Mouse (Mus musculus) heart, embryonic 11.5 days (tissue): Measurements from ENCODE around the gene Syne1. TPM values are rescaled to one million over a fixed set of nuclear protein-coding genes. Genes with fewer than 3 reads are reported as not detected.

Source experiments
- ATAC-seq: fragments of 200-750 bp; cut with Nextera tagmentation; replicated peaks from 2 replicates; pipeline ENCODE4 v1.8.0; 2017; ENCODE audit warnings: moderate library complexity; ENCODE audit not compliant: insufficient number of reproducible peaks, low FRiP score, low TSS enrichment
- H3K27ac ChIP-seq: fragments of 300-500 bp; sonication (generic); 2 replicates; pipeline ENCODE4 v1.5.1; 2014; ENCODE audit warnings: mild to moderate bottlenecking, low read depth, low read length
- H3K27me3 ChIP-seq: fragments of 300-500 bp; sonication (generic); 2 replicates; pipeline ENCODE4 v1.6.1; 2014; ENCODE audit warnings: mild to moderate bottlenecking, low read length, mixed read lengths; ENCODE audit not compliant: control insufficient read depth, insufficient read depth
- H3K36me3 ChIP-seq: fragments of 300-500 bp; sonication (generic); 2 replicates; pipeline ENCODE4 v1.6.1; 2014; ENCODE audit warnings: mild to moderate bottlenecking, low read length, moderate library complexity, mixed read lengths; ENCODE audit not compliant: control insufficient read depth, insufficient read depth
- H3K4me1 ChIP-seq: fragments of 300-500 bp; sonication (generic); 2 replicates; pipeline ENCODE4 v1.6.1; 2014; ENCODE audit warnings: low read length; ENCODE audit not compliant: control insufficient read depth, insufficient read depth
- H3K4me2 ChIP-seq: fragments of 300-500 bp; sonication (generic); 2 replicates; pipeline ENCODE4 v1.6.1; 2014; ENCODE audit warnings: mild to moderate bottlenecking, moderate library complexity
- H3K4me3 ChIP-seq: fragments of 300-500 bp; sonication (generic); 2 replicates; pipeline ENCODE4 v1.5.1; 2014; ENCODE audit warnings: low read depth, low read length
- H3K9ac ChIP-seq: fragments of 300-500 bp; sonication (generic); 2 replicates; pipeline ENCODE4 v1.6.1; 2014; ENCODE audit warnings: mild to moderate bottlenecking, low read depth, low read length, moderate library complexity
- H3K9me3 ChIP-seq: fragments of 300-500 bp; sonication (generic); replicated peaks from 2 replicates; pipeline ENCODE4 v1.6.1; 2016; ENCODE audit warnings: low read length; ENCODE audit not compliant: control insufficient read depth
- WGBS: fragments of 180-500 bp; shearing (Covaris S2); extraction: QIAGEN DNeasy Blood & Tissue Kit; methylation state at CpG from one replicate; pipeline ENCODE4 v1.1.7; 2014; ENCODE audit not compliant: insufficient replicate concordance; 5-methylcytosine and 5-hydroxymethylcytosine counted together
- polyA plus RNA-seq: library from polyadenylated mRNA; unstranded; fragments of >200 nt; fragmentation: Nextera tagmentation; extraction: Ambion mirVana; gene quantifications from 2 replicates; pipeline ENCODE4 v1.2.1, GENCODE M21; 2014

Syne1 gene
- polyA plus RNA-seq, 1 experiment from 2014 or later = 18.2 TPM

DNA sequence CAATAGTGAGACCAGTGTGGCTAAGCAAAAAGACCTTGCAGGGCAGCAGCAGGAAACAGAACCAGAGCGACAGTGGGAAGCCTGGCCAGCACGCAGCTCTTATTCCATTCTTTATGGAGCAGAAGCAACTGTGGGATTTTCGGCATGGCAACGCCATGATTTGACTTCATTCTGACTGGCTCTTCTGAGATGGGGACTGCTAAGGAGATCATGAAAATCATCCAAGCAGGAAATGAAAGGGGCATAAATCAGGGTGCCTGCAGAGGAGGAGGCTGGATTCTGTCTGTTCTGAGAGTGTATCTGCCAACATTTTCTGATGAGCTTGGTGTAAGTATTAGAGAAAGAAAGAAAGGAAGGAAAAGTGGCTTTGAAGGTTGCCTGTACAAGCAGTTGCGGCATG lies 435.1 kb downstream of the Syne1 start:
- H3K27ac ChIP-seq = no peak overlapping the region
- no peak overlapping the region for H3K9ac ChIP-seq
- 86% methylated on average over 5 of the region's 5 CpGs for WGBS
- H3K36me3 ChIP-seq = peaks cover 13% of the 10 kb centered on the region
- ATAC-seq = no peak
- no peaks in the 10 kb centered on the region for H3K4me1 ChIP-seq
- no peak overlapping the region for H3K4me3 ChIP-seq
- no peaks in the 10 kb centered on the region; the same call in 1 of the 2 replicates for H3K9me3 ChIP-seq
- H3K4me2 ChIP-seq = no peak overlapping the region
- no peaks in the 10 kb centered on the region for H3K27me3 ChIP-seq

DNA sequence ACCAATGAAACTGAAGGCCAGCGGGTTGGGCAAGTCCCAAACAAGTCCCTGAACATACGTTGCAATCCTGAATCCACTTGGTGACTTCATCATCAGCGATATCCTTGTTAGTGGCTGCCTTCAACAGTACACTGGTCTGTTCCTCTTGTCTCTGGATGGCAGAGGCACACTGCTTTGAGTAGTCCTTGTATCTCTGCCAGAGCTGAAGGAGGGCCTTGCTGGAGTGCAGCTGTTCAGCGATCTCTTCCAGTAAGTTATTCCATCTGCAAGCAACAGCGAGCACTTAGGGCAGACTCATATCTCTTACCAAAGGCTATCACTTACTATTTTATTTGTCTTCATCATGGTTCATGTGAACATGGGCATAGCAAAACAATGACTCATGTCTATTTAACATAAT lies 440.5 kb downstream of the Syne1 start:
- Histone ChIP-seq H3K27ac (no peak overlapping the region), H3K4me3 (no peak overlapping the region), H3K4me2 (no peak overlapping the region), H3K9ac (no peak overlapping the region), H3K27me3 (no peaks in the 10 kb centered on the region), H3K36me3 (peaks cover 23% of the 10 kb centered on the region), H3K9me3 (no peaks in the 10 kb centered on the region; the same call in 1 of the 2 replicates), H3K4me1 (no peaks in the 10 kb centered on the region)
- no peak for ATAC-seq
- WGBS = 80% methylated on average over 5 of the region's 5 CpGs

DNA sequence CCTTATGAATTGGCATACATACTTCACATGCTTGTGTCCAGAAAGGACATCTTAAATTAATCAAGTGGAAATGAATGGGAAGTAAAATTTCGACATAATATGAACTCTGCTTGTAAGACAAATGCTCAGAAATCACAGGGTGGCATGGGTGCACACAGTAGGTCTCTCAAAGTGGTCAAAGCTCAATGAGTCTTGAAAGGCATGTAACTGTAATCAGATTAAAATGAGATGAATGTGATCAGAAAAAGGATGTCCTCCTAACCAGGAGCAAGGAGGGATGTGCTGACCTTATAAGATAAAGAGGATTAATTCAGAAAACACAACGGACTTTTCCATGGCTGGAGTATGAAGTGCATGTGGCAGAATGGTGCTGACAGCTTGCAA lies 453.5 kb downstream of the Syne1 start:
- Histone ChIP-seq H3K9ac (no peak overlapping the region), H3K27me3 (no peaks in the 10 kb centered on the region), H3K36me3 (peaks cover 11% of the 10 kb centered on the region; the same call in 1 of the 2 replicates), H3K4me2 (no peak overlapping the region), H3K27ac (no peak overlapping the region), H3K4me3 (no peak overlapping the region), H3K4me1 (no peaks in the 10 kb centered on the region), H3K9me3 (no peaks in the 10 kb centered on the region)
- ATAC-seq = no peak
- 70% methylated on average over 2 of the region's 2 CpGs for WGBS

DNA sequence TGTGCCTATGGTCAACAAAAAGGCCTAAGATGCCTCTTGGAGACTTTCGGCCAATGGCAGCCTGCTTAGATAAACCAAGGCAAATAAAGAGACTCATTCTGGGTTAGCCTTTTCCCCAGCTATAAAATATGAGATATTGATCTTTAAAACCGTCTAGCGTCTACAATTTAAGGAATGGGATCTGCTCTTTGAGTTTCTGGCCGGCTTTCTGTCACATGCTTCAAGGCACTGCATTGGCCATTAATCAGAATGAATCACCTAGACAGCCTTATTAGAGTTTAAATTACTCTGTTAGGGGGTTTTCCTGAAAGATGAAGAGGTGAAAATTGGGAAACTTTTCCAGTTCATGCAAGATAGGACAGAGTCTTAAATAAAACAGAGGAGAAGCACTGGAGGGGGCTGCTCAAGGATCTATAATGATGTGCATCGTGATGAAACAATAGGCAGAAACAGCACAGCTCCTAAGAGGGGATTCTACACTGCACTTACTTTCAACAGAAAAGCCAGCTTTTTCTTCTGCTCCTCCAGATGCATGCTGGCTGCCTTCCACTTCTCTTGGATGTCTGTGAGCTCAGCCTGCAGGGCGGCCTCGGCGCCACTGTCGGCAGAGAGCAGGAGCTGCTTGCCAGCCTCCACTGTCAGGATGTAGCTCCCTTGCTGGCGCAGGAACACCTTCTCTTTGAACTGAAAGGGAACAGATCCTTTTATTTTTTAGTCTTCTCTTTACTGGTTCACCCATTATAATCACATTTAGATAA lies 454.1 kb downstream of the Syne1 start:
- no peak overlapping the region for H3K4me2 ChIP-seq
- H3K36me3 ChIP-seq = peaks cover 11% of the 10 kb centered on the region; the same call in 1 of the 2 replicates
- 78% methylated on average over 10 of the region's 10 CpGs for WGBS
- H3K9ac ChIP-seq = no peak overlapping the region
- ATAC-seq = no peak
- H3K27ac ChIP-seq = no peak overlapping the region
- H3K9me3 ChIP-seq = no peaks in the 10 kb centered on the region
- no peak overlapping the region for H3K4me3 ChIP-seq
- no peaks in the 10 kb centered on the region for H3K4me1 ChIP-seq
- no peaks in the 10 kb centered on the region for H3K27me3 ChIP-seq

DNA sequence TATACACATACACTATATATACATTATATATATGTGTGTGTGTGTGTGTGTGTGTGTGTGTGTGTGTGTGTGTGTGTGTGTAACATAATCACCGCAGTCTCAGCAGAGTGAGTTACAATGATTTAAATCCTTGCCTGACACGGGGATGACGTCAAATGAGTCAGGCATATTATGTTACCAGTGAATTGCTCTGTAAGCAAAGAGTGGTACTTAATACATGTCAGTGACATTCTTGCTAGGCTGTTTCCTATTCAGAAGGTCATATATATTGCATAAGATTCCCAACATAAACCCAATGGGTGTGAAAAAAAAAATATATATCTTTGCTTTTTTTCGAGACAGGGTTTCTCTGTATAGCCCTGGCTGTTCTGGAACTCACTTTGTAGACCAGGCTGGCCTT lies 462.1 kb downstream of the Syne1 start:
- H3K4me1 ChIP-seq = no peaks in the 10 kb centered on the region
- no peak overlapping the region for H3K9ac ChIP-seq
- H3K4me2 ChIP-seq = no peak overlapping the region
- no peaks in the 10 kb centered on the region for H3K9me3 ChIP-seq
- no peak for ATAC-seq
- H3K4me3 ChIP-seq = no peak overlapping the region
- 96% methylated on average over 4 of the region's 4 CpGs for WGBS
- H3K36me3 ChIP-seq = no peaks in the 10 kb centered on the region
- no peak overlapping the region for H3K27ac ChIP-seq
- H3K27me3 ChIP-seq = no peaks in the 10 kb centered on the region

DNA sequence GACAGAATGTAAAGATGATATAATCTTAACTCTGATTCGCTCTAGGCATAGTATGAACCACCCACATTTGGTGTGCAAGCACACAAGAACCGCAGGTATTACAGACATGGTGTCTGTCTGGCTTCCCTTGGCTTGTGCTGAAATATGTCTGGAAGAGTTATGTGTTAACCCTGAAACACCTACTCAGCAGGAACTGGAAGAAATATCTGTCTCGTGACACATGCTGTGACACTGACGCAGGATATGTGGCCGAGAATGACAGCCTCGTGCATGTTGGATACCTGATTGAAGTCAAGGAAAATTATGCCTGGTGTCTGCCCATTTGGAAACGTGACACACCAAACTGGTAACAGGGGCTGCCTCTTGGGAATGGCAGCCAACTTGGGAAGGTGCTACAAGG lies 463.9 kb downstream of the Syne1 start:
- ATAC-seq = no peak
- Histone ChIP-seq H3K4me1 (no peaks in the 10 kb centered on the region), H3K36me3 (no peaks in the 10 kb centered on the region), H3K27ac (no peak overlapping the region), H3K4me3 (no peak overlapping the region), H3K9ac (no peak overlapping the region), H3K4me2 (no peak overlapping the region), H3K27me3 (no peaks in the 10 kb centered on the region), H3K9me3 (no peaks in the 10 kb centered on the region)
- WGBS = 86% methylated on average over 7 of the region's 7 CpGs

DNA sequence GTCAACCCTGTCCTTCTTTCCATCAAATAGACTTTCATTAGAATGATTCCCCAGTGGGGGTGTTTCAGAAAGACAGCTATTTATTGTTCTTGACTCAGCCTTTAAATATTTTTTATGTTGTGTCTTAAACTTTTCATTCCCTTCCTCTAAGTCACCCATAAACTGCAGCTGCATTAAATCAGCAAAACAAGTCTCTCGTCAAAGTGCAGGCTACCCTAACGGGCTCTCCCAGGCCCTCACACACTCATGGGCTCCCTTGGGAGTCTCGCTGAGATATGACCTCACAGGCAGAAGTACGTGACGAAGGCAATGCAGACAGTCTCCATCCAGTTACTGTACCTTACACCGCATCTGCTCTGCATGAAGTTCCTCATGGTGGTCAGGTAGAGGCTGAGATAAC lies 465.0 kb downstream of the Syne1 start:
- Histone ChIP-seq H3K27ac (no peak overlapping the region), H3K9me3 (no peaks in the 10 kb centered on the region), H3K4me1 (no peaks in the 10 kb centered on the region), H3K36me3 (no peaks in the 10 kb centered on the region), H3K4me2 (no peak overlapping the region), H3K27me3 (no peaks in the 10 kb centered on the region), H3K4me3 (no peak overlapping the region), H3K9ac (no peak overlapping the region)
- 84% methylated on average over 6 of the region's 6 CpGs for WGBS
- ATAC-seq = no peak

DNA sequence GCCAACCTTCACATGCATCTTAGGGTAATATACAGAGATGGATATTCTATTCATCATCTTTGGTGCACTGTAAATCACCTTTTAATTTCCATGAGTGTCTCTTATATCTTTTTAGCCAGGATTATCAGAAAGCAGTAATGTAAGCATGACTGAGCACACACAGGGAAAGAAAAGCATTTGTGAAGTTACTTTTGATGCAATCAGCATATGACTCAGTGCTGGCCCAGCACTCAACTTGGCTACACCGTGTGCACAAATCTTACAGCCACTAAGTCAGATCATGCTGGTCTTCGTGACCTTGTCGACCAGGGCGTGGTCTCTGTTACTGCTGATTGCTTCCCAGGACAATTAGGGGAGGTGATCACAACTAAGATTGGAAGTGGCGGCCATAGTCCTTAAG lies 465.5 kb downstream of the Syne1 start:
- Histone ChIP-seq H3K9ac (no peak overlapping the region), H3K4me2 (no peak overlapping the region), H3K4me1 (no peaks in the 10 kb centered on the region), H3K27me3 (no peaks in the 10 kb centered on the region), H3K9me3 (no peaks in the 10 kb centered on the region), H3K27ac (no peak overlapping the region), H3K4me3 (no peak overlapping the region), H3K36me3 (no peaks in the 10 kb centered on the region)
- WGBS = 79% methylated on average over 5 of the region's 5 CpGs
- no peak for ATAC-seq

DNA sequence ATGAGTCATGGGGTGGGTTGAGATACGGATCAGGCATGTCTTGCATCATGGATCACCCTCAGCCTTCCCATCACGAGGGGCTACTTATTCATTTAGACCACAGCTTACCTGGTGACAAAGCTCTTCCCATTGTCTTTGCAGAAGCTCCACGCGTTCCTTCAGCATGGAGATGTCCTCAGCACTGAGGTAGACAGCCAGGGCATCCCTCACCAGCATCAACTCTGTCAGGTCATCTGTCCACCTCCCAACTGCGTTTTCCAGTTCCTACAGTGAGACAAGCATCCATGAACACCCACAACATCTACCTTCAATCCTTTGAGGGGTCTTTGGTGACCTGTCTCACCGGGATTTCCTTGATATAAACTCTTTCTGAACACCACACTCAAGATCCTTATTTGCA lies 467.6 kb downstream of the Syne1 start:
- no peak overlapping the region for H3K9ac ChIP-seq
- 75% methylated on average over 6 of the region's 6 CpGs for WGBS
- H3K4me2 ChIP-seq = no peak overlapping the region
- H3K36me3 ChIP-seq = no peaks in the 10 kb centered on the region
- H3K4me1 ChIP-seq = no peaks in the 10 kb centered on the region
- H3K27ac ChIP-seq = no peak overlapping the region
- no peaks in the 10 kb centered on the region for H3K9me3 ChIP-seq
- no peaks in the 10 kb centered on the region for H3K27me3 ChIP-seq
- no peak overlapping the region for H3K4me3 ChIP-seq
- ATAC-seq = no peak
